Mouse (Mus musculus): ENCODE results near the gene Ptprn2. TPM values are rescaled to one million over a fixed set of nuclear protein-coding genes. Genes with fewer than 3 reads are reported as not detected.

Ptprn2 gene
- polyA plus RNA-seq, 1 experiment: 0.95 TPM

GRCm38 (mm10) chr12:117085661-117086335, 600.3 kb downstream of the Ptprn2 start:
- Histone ChIP-seq H3K4me1 (ENCODE audit: control insufficient read depth, insufficient read depth, low read length) (no peaks in the 10 kb centered on the region; the same call in 1 of the 2 replicates), H3K4me3 (replicated peaks; ENCODE audit: extremely low read depth, low read depth, low read length) (no peak overlapping the region)
- TF ChIP-seq CTCF (IDR thresholded peaks at IDR 0.05; ENCODE audit: insufficient read depth, low read length): no peak
- TF ChIP-seq POLR2A (IDR thresholded peaks at IDR 0.05; ENCODE audit: borderline replicate concordance, extremely low read depth, low read depth, low read length): no peak
- no peak for DNase-seq
- 45% methylated on average over 1 of the region's 1 CpGs for WGBS

DNA sequence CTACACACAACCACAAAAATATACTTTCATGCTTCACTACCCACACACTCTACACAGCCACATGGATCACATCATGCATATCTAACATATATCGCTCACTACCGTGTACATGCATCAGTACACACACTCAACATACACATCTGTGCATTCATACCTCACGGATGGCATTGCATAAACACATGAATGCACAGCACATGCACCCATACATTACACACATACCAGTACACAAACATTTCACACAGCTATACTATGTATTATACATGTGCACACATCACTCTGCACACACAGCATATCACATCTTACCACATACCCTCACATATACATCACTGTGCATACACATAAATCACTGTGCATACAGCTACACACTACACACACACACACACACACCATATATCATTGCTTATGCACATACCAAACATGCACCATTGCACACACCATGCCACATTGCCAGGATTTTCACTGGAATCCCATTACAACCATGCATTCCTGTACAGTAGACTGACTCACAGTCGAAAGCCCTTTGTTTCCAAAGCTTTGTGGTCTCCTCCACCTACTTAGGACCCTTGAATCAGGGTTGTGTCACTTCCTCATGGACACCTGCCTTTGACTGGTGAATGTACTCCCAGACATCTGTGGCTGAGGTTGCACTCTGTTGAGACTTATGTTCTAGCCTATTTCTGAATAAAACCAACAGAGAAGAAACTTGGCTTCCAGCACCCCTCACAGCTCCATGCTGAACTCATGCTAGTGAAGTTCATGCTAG, 607.0 kb downstream of the Ptprn2 start:
- TF ChIP-seq POLR2A (IDR thresholded peaks at IDR 0.05; ENCODE audit: borderline replicate concordance, extremely low read depth, low read depth, low read length): no peak
- no peak for TF ChIP-seq CTCF (IDR thresholded peaks at IDR 0.05; ENCODE audit: insufficient read depth, low read length)
- WGBS: 89% methylated on average over 4 of the region's 4 CpGs
- H3K4me3 ChIP-seq (replicated peaks; ENCODE audit: extremely low read depth, low read depth, low read length): no peak overlapping the region
- no peaks in the 10 kb centered on the region for H3K4me1 ChIP-seq (ENCODE audit: control insufficient read depth, insufficient read depth, low read length)
- no peak for DNase-seq

- no peak overlapping the region for H3K4me3 ChIP-seq (replicated peaks; ENCODE audit: extremely low read depth, low read depth, low read length)
- 75% methylated on average over 6 of the region's 6 CpGs for WGBS
- H3K4me1 ChIP-seq (ENCODE audit: control insufficient read depth, insufficient read depth, low read length): no peaks in the 10 kb centered on the region
- no peak for DNase-seq
- no peak for TF ChIP-seq CTCF (IDR thresholded peaks at IDR 0.05; ENCODE audit: insufficient read depth, low read length)
- no peak for TF ChIP-seq POLR2A (IDR thresholded peaks at IDR 0.05; ENCODE audit: borderline replicate concordance, extremely low read depth, low read depth, low read length)
These were observed 610.4 kb downstream of the Ptprn2 start for GRCm38 (mm10) chr12:117095941-117096340.

- no peak for DNase-seq
- TF ChIP-seq POLR2A (IDR thresholded peaks at IDR 0.05; ENCODE audit: borderline replicate concordance, extremely low read depth, low read depth, low read length) (no peak), CTCF (IDR thresholded peaks at IDR 0.05; ENCODE audit: insufficient read depth, low read length) (no peak)
- no peak overlapping the region for H3K4me3 ChIP-seq (replicated peaks; ENCODE audit: extremely low read depth, low read depth, low read length)
- no peaks in the 10 kb centered on the region for H3K4me1 ChIP-seq (ENCODE audit: control insufficient read depth, insufficient read depth, low read length)
These were observed 612.8 kb downstream of the Ptprn2 start for GRCm38 (mm10) chr12:117098295-117098694.

GRCm38 (mm10) chr12:117106696-117107095, 621.2 kb downstream of the Ptprn2 start:
- WGBS: 46% methylated on average over 4 of the region's 4 CpGs
- no peak for DNase-seq
- no peaks in the 10 kb centered on the region for H3K4me1 ChIP-seq (ENCODE audit: control insufficient read depth, insufficient read depth, low read length)
- TF ChIP-seq POLR2A (IDR thresholded peaks at IDR 0.05; ENCODE audit: borderline replicate concordance, extremely low read depth, low read depth, low read length) (no peak), CTCF (IDR thresholded peaks at IDR 0.05; ENCODE audit: insufficient read depth, low read length) (no peak)
- no peak overlapping the region for H3K4me3 ChIP-seq (replicated peaks; ENCODE audit: extremely low read depth, low read depth, low read length)

- DNase-seq: peak; percentile 12
- H3K4me1 ChIP-seq (ENCODE audit: control insufficient read depth, insufficient read depth, low read length): no peaks in the 10 kb centered on the region
- 22% methylated on average over 16 of the region's 16 CpGs for WGBS
These were observed 621.7 kb downstream of the Ptprn2 start for GRCm38 (mm10) chr12:117107143-117107616.

DNA sequence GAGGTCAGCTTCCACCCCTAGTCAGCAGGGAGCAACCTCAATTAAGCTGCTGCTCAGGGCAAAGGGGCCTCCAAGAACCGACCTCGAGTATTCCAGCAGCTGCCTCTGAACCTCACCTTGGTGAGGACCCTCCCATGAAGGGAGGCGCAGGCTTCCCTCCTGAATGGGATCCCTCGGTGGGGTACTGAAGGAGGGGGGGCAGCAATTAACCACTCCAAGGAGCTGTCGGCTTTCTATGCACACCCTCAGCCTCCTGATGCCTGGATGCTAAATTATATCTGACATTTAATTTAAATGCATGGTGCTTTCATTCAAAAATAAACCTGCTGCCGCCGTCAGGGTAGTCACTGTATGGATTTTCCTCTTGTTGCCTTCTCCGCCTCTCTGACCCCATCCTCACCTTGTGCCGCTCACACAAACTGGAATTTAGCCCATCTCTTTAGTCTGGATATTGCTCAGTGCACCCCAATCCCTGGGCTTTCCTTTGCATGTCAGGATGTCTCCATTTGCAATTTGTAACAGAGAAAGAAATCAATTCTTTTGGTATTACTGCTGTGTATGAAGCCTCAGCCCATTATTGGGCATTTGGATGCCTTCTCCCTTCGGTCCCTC, 629.8 kb downstream of the Ptprn2 start:
- TF ChIP-seq CTCF (IDR thresholded peaks at IDR 0.05; ENCODE audit: insufficient read depth, low read length) (no peak), POLR2A (IDR thresholded peaks at IDR 0.05; ENCODE audit: borderline replicate concordance, extremely low read depth, low read depth, low read length) (no peak)
- Histone ChIP-seq H3K4me3 (replicated peaks; ENCODE audit: extremely low read depth, low read depth, low read length) (no peak overlapping the region), H3K4me1 (ENCODE audit: control insufficient read depth, insufficient read depth, low read length) (no peaks in the 10 kb centered on the region)
- WGBS: 72% methylated on average over 10 of the region's 10 CpGs
- DNase-seq: no peak

More at GRCm38 (mm10) chr12:117107143-117107616, 621.7 kb downstream of the Ptprn2 start:
- no peak for TF ChIP-seq POLR2A (IDR thresholded peaks at IDR 0.05; ENCODE audit: borderline replicate concordance, extremely low read depth, low read depth, low read length)
- TF ChIP-seq CTCF (IDR thresholded peaks at IDR 0.05; ENCODE audit: insufficient read depth, low read length): no peak
- H3K4me3 ChIP-seq (replicated peaks; ENCODE audit: extremely low read depth, low read depth, low read length): no peak overlapping the region

DNA sequence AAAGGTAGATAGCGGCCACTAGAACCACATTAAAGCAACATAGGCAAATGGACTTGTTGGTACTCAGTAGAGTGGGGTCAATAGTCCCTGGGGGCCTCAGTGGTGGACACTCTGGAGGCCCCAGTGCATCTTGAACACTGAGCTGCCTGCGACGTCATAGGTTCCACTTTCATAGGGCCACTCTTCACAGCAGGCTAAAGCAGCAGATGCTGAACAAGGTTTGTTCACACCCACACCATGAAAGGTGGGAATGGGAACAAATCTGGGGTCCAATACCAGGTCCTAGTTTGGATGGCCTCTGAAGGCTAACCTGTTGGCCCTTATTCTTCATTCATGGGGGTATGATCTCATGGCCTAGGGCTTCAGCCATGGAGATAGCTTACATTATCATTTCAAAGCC, 641.6 kb downstream of the Ptprn2 start:
- DNase-seq: no peak
- no peaks in the 10 kb centered on the region for H3K4me1 ChIP-seq (ENCODE audit: control insufficient read depth, insufficient read depth, low read length)
- no peak overlapping the region for H3K4me3 ChIP-seq (replicated peaks; ENCODE audit: extremely low read depth, low read depth, low read length)
- 94% methylated on average over 3 of the region's 3 CpGs for WGBS
- TF ChIP-seq CTCF (IDR thresholded peaks at IDR 0.05; ENCODE audit: insufficient read depth, low read length): no peak
- TF ChIP-seq POLR2A (IDR thresholded peaks at IDR 0.05; ENCODE audit: borderline replicate concordance, extremely low read depth, low read depth, low read length): no peak

DNA sequence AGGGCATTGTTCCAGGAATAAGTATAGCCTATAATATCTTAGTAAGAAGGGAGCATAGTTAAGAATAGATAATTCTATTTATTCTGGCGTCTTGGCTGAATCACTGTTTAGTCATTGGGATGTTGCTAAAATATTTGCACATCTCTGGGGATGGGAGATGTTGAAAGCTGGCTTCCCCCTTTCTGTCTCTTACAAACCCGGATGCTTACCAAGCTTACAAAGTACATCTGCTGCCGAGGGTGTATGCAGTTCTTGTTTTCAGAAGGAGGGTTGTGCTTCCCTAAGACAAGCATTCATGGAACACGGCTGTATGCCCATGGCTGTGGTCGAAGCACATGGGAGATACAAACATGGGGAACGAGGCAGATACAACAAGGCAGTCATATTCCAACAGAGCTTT, 642.0 kb downstream of the Ptprn2 start:
- no peak for DNase-seq
- TF ChIP-seq CTCF (IDR thresholded peaks at IDR 0.05; ENCODE audit: insufficient read depth, low read length) (no peak), POLR2A (IDR thresholded peaks at IDR 0.05; ENCODE audit: borderline replicate concordance, extremely low read depth, low read depth, low read length) (no peak)
- 75% methylated on average over 6 of the region's 6 CpGs for WGBS
- Histone ChIP-seq H3K4me3 (replicated peaks; ENCODE audit: extremely low read depth, low read depth, low read length) (no peak overlapping the region), H3K4me1 (ENCODE audit: control insufficient read depth, insufficient read depth, low read length) (no peaks in the 10 kb centered on the region)

All from lung, adult 2 months (tissue).